Mouse (Mus musculus): ENCODE results near the gene Tmem174. TPM values are rescaled to one million over a fixed set of nuclear protein-coding genes. Genes with fewer than 3 reads are reported as not detected.

Tmem174 gene
- polyA plus RNA-seq (2015; fragmentation: Nextera tagmentation; extraction: Ambion mirVana), result not detected in 2 replicates

GRCm38 (mm10) chr13:98637145-98637544 is at the start of gene Tmem174:
Tmem174 (minus strand) TSS chr13:98637410.
- ATAC-seq (ENCODE audit: insufficient read depth, low FRiP score, low read depth), result no peak
- H3K36me3 ChIP-seq, result no peaks in the 10 kb centered on the region
- no peak within 1 kb of the TSS for H3K9ac ChIP-seq
- H3K4me1 ChIP-seq, result no peaks in the 10 kb centered on the region
- 86% methylated on average over 12 of the region's 12 CpGs for WGBS
- H3K27me3 ChIP-seq (replicated peaks), result 0 out of 2 replicates have a peak, but pooled peaks cover 5% of the 10 kb centered on the region
- H3K27ac ChIP-seq, result peak within 1 kb of the TSS; percentile 23
- H3K4me2 ChIP-seq, result no peak within 1 kb of the TSS
- H3K4me3 ChIP-seq (replicated peaks), result no peak within 1 kb of the TSS
- H3K9me3 ChIP-seq, result no peaks in the 10 kb centered on the region

- H3K27me3 ChIP-seq (replicated peaks), result no peaks in the 10 kb centered on the region
- peaks cover 9% of the 10 kb centered on the region; the same call in 1 of the 2 replicates for H3K4me1 ChIP-seq
- no peak overlapping the region for H3K4me2 ChIP-seq
- WGBS, result 64% methylated on average over 9 of the region's 9 CpGs
- no peaks in the 10 kb centered on the region for H3K36me3 ChIP-seq
- H3K27ac ChIP-seq, result peak overlapping the region; percentile 26; the same call in 1 of the 2 replicates
- H3K9me3 ChIP-seq, result no peaks in the 10 kb centered on the region
- no peak for ATAC-seq (ENCODE audit: insufficient read depth, low FRiP score, low read depth)
- H3K9ac ChIP-seq, result no peak overlapping the region
- no peak overlapping the region for H3K4me3 ChIP-seq (replicated peaks)
Measured at GRCm38 (mm10) chr13:98684144-98684900, 47.1 kb upstream of the Tmem174 start.

GRCm38 (mm10) chr13:98683412-98683811 is 46.2 kb upstream of the Tmem174 start:
- no peaks in the 10 kb centered on the region for H3K9me3 ChIP-seq
- no peak overlapping the region for H3K9ac ChIP-seq
- no peak overlapping the region for H3K4me2 ChIP-seq
- H3K4me1 ChIP-seq, result peaks cover 9% of the 10 kb centered on the region; the same call in 1 of the 2 replicates
- ATAC-seq (ENCODE audit: insufficient read depth, low FRiP score, low read depth), result no peak
- no peak overlapping the region for H3K27ac ChIP-seq
- H3K36me3 ChIP-seq, result no peaks in the 10 kb centered on the region
- H3K27me3 ChIP-seq (replicated peaks), result no peaks in the 10 kb centered on the region
- H3K4me3 ChIP-seq (replicated peaks), result no peak overlapping the region
- 90% methylated on average over 2 of the region's 2 CpGs for WGBS

- ATAC-seq (ENCODE audit: insufficient read depth, low FRiP score, low read depth), result 0 out of 2 replicates have a peak, but pooled peaks have one; percentile 10
- 58% methylated on average over 5 of the region's 5 CpGs for WGBS
- Histone ChIP-seq H3K4me2 (no peak overlapping the region), H3K4me1 (peaks cover 9% of the 10 kb centered on the region; the same call in 1 of the 2 replicates), H3K27ac (no peak overlapping the region), H3K9ac (no peak overlapping the region), H3K36me3 (no peaks in the 10 kb centered on the region), H3K4me3 (replicated peaks) (no peak overlapping the region), H3K9me3 (no peaks in the 10 kb centered on the region), H3K27me3 (replicated peaks) (no peaks in the 10 kb centered on the region)
Measured at GRCm38 (mm10) chr13:98680470-98681060, 43.4 kb upstream of the Tmem174 start.

- 42% methylated on average over 4 of the region's 4 CpGs for WGBS
- no peak for ATAC-seq (ENCODE audit: insufficient read depth, low FRiP score, low read depth)
Measured at GRCm38 (mm10) chr13:98679631-98680041, 42.4 kb upstream of the Tmem174 start.

GRCm38 (mm10) chr13:98679230-98679629 is 42.0 kb upstream of the Tmem174 start:
- Histone ChIP-seq H3K4me3 (replicated peaks) (no peak overlapping the region), H3K27me3 (replicated peaks) (no peaks in the 10 kb centered on the region), H3K9me3 (no peaks in the 10 kb centered on the region), H3K9ac (no peak overlapping the region), H3K36me3 (no peaks in the 10 kb centered on the region), H3K4me1 (peaks cover 9% of the 10 kb centered on the region; the same call in 1 of the 2 replicates), H3K27ac (no peak overlapping the region), H3K4me2 (no peak overlapping the region)
- ATAC-seq (ENCODE audit: insufficient read depth, low FRiP score, low read depth), result no peak
- 86% methylated on average over 1 of the region's 1 CpGs for WGBS

More at GRCm38 (mm10) chr13:98679631-98680041, 42.4 kb upstream of the Tmem174 start:
- Histone ChIP-seq H3K27me3 (replicated peaks) (no peaks in the 10 kb centered on the region), H3K4me3 (replicated peaks) (no peak overlapping the region), H3K4me2 (no peak overlapping the region), H3K4me1 (peaks cover 9% of the 10 kb centered on the region; the same call in 1 of the 2 replicates), H3K9ac (no peak overlapping the region), H3K27ac (no peak overlapping the region), H3K9me3 (no peaks in the 10 kb centered on the region), H3K36me3 (no peaks in the 10 kb centered on the region)

- Histone ChIP-seq H3K4me1 (no peaks in the 10 kb centered on the region), H3K27me3 (replicated peaks) (no peaks in the 10 kb centered on the region), H3K4me3 (replicated peaks) (no peak overlapping the region), H3K9ac (no peak overlapping the region), H3K27ac (no peak overlapping the region), H3K4me2 (no peak overlapping the region), H3K36me3 (no peaks in the 10 kb centered on the region), H3K9me3 (no peaks in the 10 kb centered on the region)
- WGBS, result 53% methylated on average over 4 of the region's 4 CpGs
- no peak for ATAC-seq (ENCODE audit: insufficient read depth, low FRiP score, low read depth)
Measured at GRCm38 (mm10) chr13:98673922-98674321, 36.7 kb upstream of the Tmem174 start.

GRCm38 (mm10) chr13:98669296-98669695 is 32.1 kb upstream of the Tmem174 start:
- no peak overlapping the region for H3K4me3 ChIP-seq (replicated peaks)
- no peaks in the 10 kb centered on the region for H3K36me3 ChIP-seq
- H3K4me2 ChIP-seq, result no peak overlapping the region
- no peak overlapping the region for H3K27ac ChIP-seq
- H3K4me1 ChIP-seq, result no peaks in the 10 kb centered on the region
- H3K9me3 ChIP-seq, result no peaks in the 10 kb centered on the region
- H3K9ac ChIP-seq, result no peak overlapping the region
- 68% methylated on average over 3 of the region's 3 CpGs for whole genome bisulfite sequencing
- no peaks in the 10 kb centered on the region for H3K27me3 ChIP-seq (replicated peaks)
- no peak for ATAC-seq (ENCODE audit: insufficient read depth, low FRiP score, low read depth)

- no peak overlapping the region for H3K9ac ChIP-seq
- no peak for ATAC-seq (ENCODE audit: insufficient read depth, low FRiP score, low read depth)
- H3K27ac ChIP-seq, result no peak overlapping the region
- no peak overlapping the region for H3K4me3 ChIP-seq (replicated peaks)
- H3K27me3 ChIP-seq (replicated peaks), result no peaks in the 10 kb centered on the region
- no peaks in the 10 kb centered on the region for H3K36me3 ChIP-seq
- no peaks in the 10 kb centered on the region for H3K9me3 ChIP-seq
- no peaks in the 10 kb centered on the region for H3K4me1 ChIP-seq
- WGBS, result 64% methylated on average over 3 of the region's 3 CpGs
- no peak overlapping the region for H3K4me2 ChIP-seq
Measured at GRCm38 (mm10) chr13:98667316-98667715, 30.1 kb upstream of the Tmem174 start.

- no peaks in the 10 kb centered on the region for H3K27me3 ChIP-seq (replicated peaks)
- no peak for ATAC-seq (ENCODE audit: insufficient read depth, low FRiP score, low read depth)
- H3K27ac ChIP-seq, result no peak overlapping the region
- H3K36me3 ChIP-seq, result no peaks in the 10 kb centered on the region
- no peak overlapping the region for H3K9ac ChIP-seq
- H3K4me2 ChIP-seq, result no peak overlapping the region
- H3K9me3 ChIP-seq, result no peaks in the 10 kb centered on the region
- H3K4me3 ChIP-seq (replicated peaks), result no peak overlapping the region
- H3K4me1 ChIP-seq, result no peaks in the 10 kb centered on the region
- WGBS, result 75% methylated on average over 10 of the region's 10 CpGs
Measured at GRCm38 (mm10) chr13:98665240-98665639, 28.0 kb upstream of the Tmem174 start.

GRCm38 (mm10) chr13:98662173-98662675 is 25.0 kb upstream of the Tmem174 start:
- no peak for ATAC-seq (ENCODE audit: insufficient read depth, low FRiP score, low read depth)
- H3K4me2 ChIP-seq, result no peak overlapping the region
- no peaks in the 10 kb centered on the region for H3K27me3 ChIP-seq (replicated peaks)
- no peaks in the 10 kb centered on the region for H3K36me3 ChIP-seq
- H3K4me3 ChIP-seq (replicated peaks), result no peak overlapping the region
- H3K27ac ChIP-seq, result no peak overlapping the region
- no peaks in the 10 kb centered on the region for H3K9me3 ChIP-seq
- H3K9ac ChIP-seq, result no peak overlapping the region
- WGBS, result 93% methylated on average over 4 of the region's 4 CpGs
- H3K4me1 ChIP-seq, result no peaks in the 10 kb centered on the region

GRCm38 (mm10) chr13:98656034-98656471 is 18.8 kb upstream of the Tmem174 start:
- no peaks in the 10 kb centered on the region for H3K36me3 ChIP-seq
- H3K9me3 ChIP-seq, result no peaks in the 10 kb centered on the region
- H3K27me3 ChIP-seq (replicated peaks), result no peaks in the 10 kb centered on the region
- no peak overlapping the region for H3K4me2 ChIP-seq
- H3K9ac ChIP-seq, result no peak overlapping the region
- H3K4me1 ChIP-seq, result peaks cover 14% of the 10 kb centered on the region
- no peak overlapping the region for H3K4me3 ChIP-seq (replicated peaks)
- no peak for ATAC-seq (ENCODE audit: insufficient read depth, low FRiP score, low read depth)
- 80% methylated on average over 16 of the region's 16 CpGs for WGBS
- H3K27ac ChIP-seq, result no peak overlapping the region
